Mouse (Mus musculus): Measurements from ENCODE around the gene Nsmce3.

Nsmce3 gene

GRCm38 (mm10) chr7:64872743-64873241 is at the start of gene Nsmce3:
Nsmce3 (minus strand) TSS chr7:64872997.
- peak; percentile 93 for DNase-seq (ENCODE audit: extremely low read depth, insufficient read length, low spot score)

- DNase-seq (ENCODE audit: extremely low read depth, insufficient read length, low spot score): no peak
Measured at GRCm38 (mm10) chr7:64921189-64921588, 48.4 kb upstream of the Nsmce3 start.

- DNase-seq (ENCODE audit: extremely low read depth, insufficient read length, low spot score): no peak
Measured at GRCm38 (mm10) chr7:64920735-64921134, 47.9 kb upstream of the Nsmce3 start.

GRCm38 (mm10) chr7:64916654-64917053 is 43.9 kb upstream of the Nsmce3 start:
- no peak for DNase-seq (ENCODE audit: extremely low read depth, insufficient read length, low spot score)

- no peak for DNase-seq (ENCODE audit: extremely low read depth, insufficient read length, low spot score)
Measured at GRCm38 (mm10) chr7:64915121-64915520, 42.3 kb upstream of the Nsmce3 start.

GRCm38 (mm10) chr7:64911945-64912344 is 39.1 kb upstream of the Nsmce3 start:
- DNase-seq (ENCODE audit: extremely low read depth, insufficient read length, low spot score): no peak

- no peak for DNase-seq (ENCODE audit: extremely low read depth, insufficient read length, low spot score)
Measured at GRCm38 (mm10) chr7:64910208-64910607, 37.4 kb upstream of the Nsmce3 start.

- peak; percentile 61 for DNase-seq (ENCODE audit: extremely low read depth, insufficient read length, low spot score)
Measured at GRCm38 (mm10) chr7:64906955-64907354, 34.2 kb upstream of the Nsmce3 start.

- no peak for DNase-seq (ENCODE audit: extremely low read depth, insufficient read length, low spot score)
Measured at GRCm38 (mm10) chr7:64905506-64905905, 32.7 kb upstream of the Nsmce3 start.

- no peak for DNase-seq (ENCODE audit: extremely low read depth, insufficient read length, low spot score)
Measured at GRCm38 (mm10) chr7:64900249-64900648, 27.5 kb upstream of the Nsmce3 start.

- DNase-seq (ENCODE audit: extremely low read depth, insufficient read length, low spot score): no peak
Measured at GRCm38 (mm10) chr7:64896587-64896986, 23.8 kb upstream of the Nsmce3 start.

- no peak for DNase-seq (ENCODE audit: extremely low read depth, insufficient read length, low spot score)
Measured at GRCm38 (mm10) chr7:64895685-64896101, 22.9 kb upstream of the Nsmce3 start.

- DNase-seq (ENCODE audit: extremely low read depth, insufficient read length, low spot score): no peak
Measured at GRCm38 (mm10) chr7:64891139-64891538, 18.3 kb upstream of the Nsmce3 start.

- no peak for DNase-seq (ENCODE audit: extremely low read depth, insufficient read length, low spot score)
Measured at GRCm38 (mm10) chr7:64889919-64890318, 17.1 kb upstream of the Nsmce3 start.

GRCm38 (mm10) chr7:64884187-64884862 is 11.5 kb upstream of the Nsmce3 start:
- no peak for DNase-seq (ENCODE audit: extremely low read depth, insufficient read length, low spot score)

GRCm38 (mm10) chr7:64882243-64882642 is 9.4 kb upstream of the Nsmce3 start:
- DNase-seq (ENCODE audit: extremely low read depth, insufficient read length, low spot score): no peak

- no peak for DNase-seq (ENCODE audit: extremely low read depth, insufficient read length, low spot score)
Measured at GRCm38 (mm10) chr7:64881387-64881786, 8.6 kb upstream of the Nsmce3 start.

GRCm38 (mm10) chr7:64880415-64880814 is 7.6 kb upstream of the Nsmce3 start:
- DNase-seq (ENCODE audit: extremely low read depth, insufficient read length, low spot score): no peak

- DNase-seq (ENCODE audit: extremely low read depth, insufficient read length, low spot score): no peak
Measured at GRCm38 (mm10) chr7:64874941-64875340, 2.1 kb upstream of the Nsmce3 start.

- DNase-seq (ENCODE audit: extremely low read depth, insufficient read length, low spot score): no peak
Measured at GRCm38 (mm10) chr7:64873266-64873665, 469 bp upstream of the Nsmce3 start.

GRCm38 (mm10) chr7:64871987-64872742 is 632 bp downstream of the Nsmce3 start:
- no peak for DNase-seq (ENCODE audit: extremely low read depth, insufficient read length, low spot score)

GRCm38 (mm10) chr7:64869549-64870065 is 3.2 kb downstream of the Nsmce3 start:
- no peak for DNase-seq (ENCODE audit: extremely low read depth, insufficient read length, low spot score)

Measured in 3134 (cell line).